Mouse (Mus musculus) CH12.LX (cell line): Measurements from ENCODE around the gene Ttll10. TPM values are rescaled to one million over a fixed set of nuclear protein-coding genes. Genes with fewer than 3 reads are reported as not detected.

Source experiments
- DNase-seq: peaks from one replicate; pipeline ENCODE4 v3.0.0-alpha.2; 2013; ENCODE audit errors: extremely low read depth
- H3K27ac ChIP-seq: 2 replicates; pipeline ENCODE4 v1.5.1; 2012; ENCODE audit warnings: low read depth, mild to moderate bottlenecking, control low read depth, moderate library complexity; ENCODE audit not compliant: insufficient read depth
- H3K27me3 ChIP-seq: replicated peaks from 2 replicates; pipeline ENCODE3; 2012; ENCODE audit warnings: inconsistent platforms
- H3K36me3 ChIP-seq, 2 experiments: replicated peaks in 1 of 2; 2 replicates each; pipeline versions ENCODE3 to v1.6.1; 2012; ENCODE audit warnings: inconsistent platforms in 1 of 2, low read length in 1 of 2, mild to moderate bottlenecking in 1 of 2, mixed read lengths in 1 of 2, moderate library complexity in 1 of 2; ENCODE audit not compliant: control insufficient read depth in 1 of 2, insufficient read depth in 1 of 2
- H3K4me1 ChIP-seq, 2 experiments: 2 replicates each; pipeline ENCODE4 v1.6.1; 2012; ENCODE audit warnings: inconsistent platforms in 1 of 2, moderate library complexity in 1 of 2; ENCODE audit not compliant: insufficient read depth in 2 of 2, control insufficient read depth in 1 of 2
- H3K4me2 ChIP-seq: 2 replicates; pipeline ENCODE4 v1.6.1; 2012; ENCODE audit warnings: low read depth, mild to moderate bottlenecking, control low read depth; ENCODE audit not compliant: poor library complexity, insufficient read depth, severe bottlenecking
- H3K4me3 ChIP-seq, 3 experiments: fragments of 150-350 bp in 1 of 3; sonication (generic) in 1 of 3; replicated peaks in 1 of 3; 2 replicates each; pipeline versions ENCODE3 to v1.5.1; 2011 to 2012; ENCODE audit warnings: low read depth in 2 of 3, low read length in 2 of 3, mild to moderate bottlenecking in 2 of 3, moderate library complexity in 2 of 3, control low read depth in 1 of 3, improper control_type of control experiment in 1 of 3, inconsistent platforms in 1 of 3, mixed read lengths in 1 of 3; ENCODE audit not compliant: poor library complexity in 1 of 3
- H3K79me2 ChIP-seq: replicated peaks from 2 replicates; pipeline ENCODE4 v1.6.1; 2012; ENCODE audit warnings: mild to moderate bottlenecking, moderate library complexity; ENCODE audit not compliant: control insufficient read depth, poor library complexity, insufficient read depth, severe bottlenecking; ENCODE audit errors: extremely low read depth
- H3K9ac ChIP-seq: 2 replicates; pipeline ENCODE4 v1.6.1; 2012; ENCODE audit warnings: low read depth, mild to moderate bottlenecking, control low read depth, moderate library complexity; ENCODE audit not compliant: insufficient read depth
- H3K9me3 ChIP-seq: replicated peaks from 2 replicates; pipeline ENCODE3; 2012; ENCODE audit warnings: low read length, inconsistent platforms, mixed read lengths
- BHLHE40 ChIP-seq: IDR thresholded peaks from 2 replicates; pipeline ENCODE4 v1.6.1; 2011; ENCODE audit warnings: mild to moderate bottlenecking, low read depth, low read length, improper control_type of control experiment
- CHD1 ChIP-seq: IDR thresholded peaks from 2 replicates; pipeline ENCODE4 v1.6.1; 2012; ENCODE audit warnings: low read depth, low read length, improper control_type of control experiment, inconsistent platforms
- CHD2 ChIP-seq: IDR thresholded peaks from 2 replicates; pipeline ENCODE4 v1.6.1; 2011; ENCODE audit warnings: low read length, improper control_type of control experiment
- CTCF ChIP-seq, 2 experiments: IDR thresholded peaks in 1 of 2; conservative IDR thresholded peaks in 1 of 2; 2 replicates each; pipeline ENCODE4 v1.5.1; 2011 to 2012; ENCODE audit warnings: low read depth in 2 of 2, low read length in 2 of 2, improper control_type of control experiment in 1 of 2, inconsistent platforms in 1 of 2, mild to moderate bottlenecking in 1 of 2, moderate library complexity in 1 of 2
- ETS1 ChIP-seq: conservative IDR thresholded peaks from 2 replicates; pipeline ENCODE4 v1.6.1; 2012; ENCODE audit warnings: low read depth, mild to moderate bottlenecking, inconsistent platforms, low read length, improper control_type of control experiment, moderate library complexity
- JUND ChIP-seq: conservative IDR thresholded peaks from 2 replicates; pipeline ENCODE4 v1.6.1; 2011; ENCODE audit warnings: low read depth, low read length, improper control_type of control experiment
- MAZ ChIP-seq: IDR thresholded peaks from 2 replicates; pipeline ENCODE4 v1.6.1; 2012; ENCODE audit warnings: low read depth, mild to moderate bottlenecking, inconsistent platforms, low read length, improper control_type of control experiment, moderate library complexity
- MYC ChIP-seq: IDR thresholded peaks from 2 replicates; pipeline ENCODE4 v1.6.1; 2011; ENCODE audit warnings: low read depth, mild to moderate bottlenecking, improper control_type of control experiment, low read length
- NRF1 ChIP-seq: IDR thresholded peaks from 2 replicates; pipeline ENCODE4 v1.6.1; 2014; ENCODE audit warnings: low read depth, mild to moderate bottlenecking, inconsistent platforms, low read length, improper control_type of control experiment, moderate library complexity
- PAX5 ChIP-seq: IDR thresholded peaks from 2 replicates; pipeline ENCODE4 v1.6.1; 2012; ENCODE audit warnings: low read length, inconsistent platforms, mixed read lengths
- POLR2A ChIP-seq: IDR thresholded peaks from 2 replicates; pipeline ENCODE4 v1.6.1; 2011; ENCODE audit warnings: low read depth, mild to moderate bottlenecking, improper control_type of control experiment, low read length
- RAD21 ChIP-seq: IDR thresholded peaks from 2 replicates; pipeline ENCODE4 v1.6.1; 2011; ENCODE audit warnings: low read depth, mild to moderate bottlenecking, low read length, improper control_type of control experiment, moderate library complexity
- SMC3 ChIP-seq: IDR thresholded peaks from 2 replicates; pipeline ENCODE4 v1.6.1; 2011; ENCODE audit warnings: low read depth, low read length, improper control_type of control experiment
- TBP ChIP-seq: conservative IDR thresholded peaks from 2 replicates; pipeline ENCODE4 v1.6.1; 2011; ENCODE audit warnings: low read depth, low read length, improper control_type of control experiment
- USF1 ChIP-seq: IDR thresholded peaks from 2 replicates; pipeline ENCODE4 v1.6.1; 2014; ENCODE audit warnings: low read depth, mild to moderate bottlenecking, inconsistent platforms, low read length, improper control_type of control experiment
- USF2 ChIP-seq: conservative IDR thresholded peaks from 2 replicates; pipeline ENCODE4 v1.6.1; 2011; ENCODE audit warnings: low read depth, low read length, improper control_type of control experiment
- ZKSCAN1 ChIP-seq: IDR thresholded peaks from 2 replicates; pipeline ENCODE4 v1.6.1; 2012; ENCODE audit warnings: low read depth, inconsistent platforms, low read length, improper control_type of control experiment, borderline replicate concordance
- dilution Hi-C: fragments of 300-500 bp; cut with MboI; formaldehyde crosslinking; loops from 2 replicates; pipeline ENCODE4 v1.14.3; 2020; ENCODE audit warnings: low sequenced_read_pairs; ENCODE audit not compliant: extremely low pct_unique_long_range_greater_than_20kb, extremely low pct_ligation_motif_present
- in situ Hi-C: fragments of 300-500 bp; cut with MboI; formaldehyde crosslinking; loops from 3 replicates; pipeline ENCODE4 v1.14.3; 2019; ENCODE audit warnings: low sequenced_read_pairs, low pct_ligation_motif_present, low pct_unique_long_range_greater_than_20kb, mixed read lengths
- polyA plus RNA-seq: library from polyadenylated mRNA; unstranded; fragments of >175 nt; gene quantifications from 2 replicates; pipeline ENCODE4 v1.2.1, GENCODE M21; 2012; ENCODE audit warnings: low read depth; ENCODE audit not compliant: insufficient read length
- total RNA-seq, 2 experiments: library from RNA; depleted of rRNA; stranded (reverse); fragments of 300-350 nt in 1 of 2; fragments of >200 nt in 1 of 2; gene quantifications; 2 replicates each; pipeline ENCODE4 v1.2.3; 2012 to 2014

Ttll10 gene
- total and polyA plus RNA-seq, 3 experiments, result 0.04 TPM; not detected in 2

DNA sequence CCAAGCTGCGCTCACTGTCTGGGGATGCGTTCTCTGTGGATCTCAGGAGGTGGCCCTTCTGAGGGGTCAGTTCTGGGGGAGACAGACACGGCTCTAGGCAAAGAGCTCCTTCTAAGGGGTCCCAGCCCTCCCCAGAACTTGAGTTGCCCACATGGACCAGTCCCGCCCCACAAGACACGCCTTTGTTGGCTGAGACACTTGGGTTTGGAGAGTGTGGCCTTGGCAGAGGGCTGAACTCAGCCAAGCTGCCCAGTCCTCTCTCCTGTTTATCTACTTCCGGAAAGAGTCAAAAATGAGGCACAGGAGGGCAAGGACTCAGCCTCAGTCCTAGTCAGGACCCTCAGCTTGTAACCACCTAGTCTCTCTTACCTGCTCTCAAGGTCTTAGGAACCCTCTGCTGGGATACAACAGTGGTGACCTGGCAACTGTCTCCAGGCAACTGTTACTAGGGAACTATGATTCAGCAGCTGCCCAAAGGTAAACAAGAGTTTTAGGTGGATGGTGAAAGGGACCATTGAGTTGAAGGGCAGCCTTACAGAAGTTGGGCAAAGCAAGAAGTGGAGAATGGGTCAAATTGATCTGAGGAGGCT is 8.7 kb downstream of the Ttll10 start:
- no peaks in the 10 kb centered on the region for H3K27me3 ChIP-seq
- 0 out of 4 replicates have a peak, but pooled peaks cover 0 to 5% of the 10 kb centered on the region in 2 experiments for H3K4me1 ChIP-seq
- TF ChIP-seq MAZ (no peak), CHD2 (no peak), MYC (no peak), RAD21 (no peak), ETS1 (no peak), JUND (no peak), CTCF (conservative IDR thresholded peaks at IDR 0.05 in 1 of 2, IDR thresholded peaks at IDR 0.05 in 1 of 2; ENCODE audit: low read depth in 2 of 2, low read length in 2 of 2) (no peak), USF2 (no peak)

GRCm38 (mm10) chr4:156049779-156050178 is 9.4 kb downstream of the Ttll10 start:
- 0 out of 4 replicates have a peak, but pooled peaks cover 0 to under 1% of the 10 kb centered on the region in 2 experiments for H3K4me1 ChIP-seq
- no peaks in the 10 kb centered on the region for H3K36me3 ChIP-seq
- H3K4me2 ChIP-seq, result no peak overlapping the region
- H3K4me3 ChIP-seq, result no peak overlapping the region
- no peaks in the 10 kb centered on the region for H3K9me3 ChIP-seq
- no peak for DNase-seq
- no peaks in the 10 kb centered on the region for H3K79me2 ChIP-seq
- H3K27me3 ChIP-seq, result no peaks in the 10 kb centered on the region
- dilution Hi-C loops, result no loop called here
- H3K27ac ChIP-seq, result no peak overlapping the region
- TF ChIP-seq ZKSCAN1, result no peak
- TF ChIP-seq NRF1, result no peak
- no peak for TF ChIP-seq BHLHE40
- TF ChIP-seq CTCF (conservative IDR thresholded peaks at IDR 0.05 in 1 of 2, IDR thresholded peaks at IDR 0.05 in 1 of 2; ENCODE audit: low read depth in 2 of 2, low read length in 2 of 2), result no peak
- TF ChIP-seq CHD1, result no peak
- no peak for TF ChIP-seq USF1
- TF ChIP-seq TBP, result no peak
- TF ChIP-seq POLR2A, result no peak
- no peak for TF ChIP-seq MYC
- TF ChIP-seq SMC3, result no peak
- TF ChIP-seq PAX5, result no peak
- in situ Hi-C loops, result no loop called here
- no peak overlapping the region for H3K9ac ChIP-seq

More for the DNA sequence above, 8.7 kb downstream of the Ttll10 start:
- no peaks in the 10 kb centered on the region for H3K79me2 ChIP-seq
- no peak overlapping the region for H3K27ac ChIP-seq
- no peak for DNase-seq
- no peaks in the 10 kb centered on the region for H3K9me3 ChIP-seq
- in situ Hi-C loops (no loop called here), dilution Hi-C loops (no loop called here)
- H3K9ac ChIP-seq, result no peak overlapping the region
- no peak overlapping the region for H3K4me3 ChIP-seq
- no peak overlapping the region for H3K4me2 ChIP-seq
- H3K36me3 ChIP-seq, result no peaks in the 10 kb centered on the region
